Mouse (Mus musculus) ovary, postnatal 36 days (tissue): ENCODE data around the gene Serbp1.
A peak's percentile ranks its signal among the peaks of the same experiment; 100 is the strongest.

Experiments
- DNase-seq: peaks from one replicate; pipeline ENCODE4 v3.0.0; 2022; ENCODE audit warnings: low spot score, mixed read lengths

Gene Serbp1

DNA sequence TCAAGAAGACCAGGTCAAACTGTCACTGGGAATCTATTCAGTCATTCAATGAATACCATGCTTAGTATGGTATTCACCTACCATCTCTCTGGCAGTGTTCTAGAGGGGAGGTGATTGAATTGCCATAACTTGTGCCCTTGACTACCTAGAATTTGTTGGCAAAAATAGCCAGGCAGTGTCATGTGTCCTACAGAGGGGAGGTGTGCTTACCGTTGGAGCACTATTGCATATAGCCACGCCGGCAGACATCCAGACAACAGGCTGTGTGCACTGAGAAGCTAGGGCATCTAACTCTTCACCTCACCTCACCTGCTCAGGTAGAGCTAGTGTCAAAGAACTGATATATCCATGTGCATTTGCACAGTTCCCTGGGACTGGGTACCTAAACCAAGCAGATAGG, 63.3 kb downstream of the Serbp1 start:
- DNase-seq, result no peak

- DNase-seq, result no peak
Measured at GRCm38 (mm10) chr6:67302471-67302870, 64.5 kb downstream of the Serbp1 start.

DNA sequence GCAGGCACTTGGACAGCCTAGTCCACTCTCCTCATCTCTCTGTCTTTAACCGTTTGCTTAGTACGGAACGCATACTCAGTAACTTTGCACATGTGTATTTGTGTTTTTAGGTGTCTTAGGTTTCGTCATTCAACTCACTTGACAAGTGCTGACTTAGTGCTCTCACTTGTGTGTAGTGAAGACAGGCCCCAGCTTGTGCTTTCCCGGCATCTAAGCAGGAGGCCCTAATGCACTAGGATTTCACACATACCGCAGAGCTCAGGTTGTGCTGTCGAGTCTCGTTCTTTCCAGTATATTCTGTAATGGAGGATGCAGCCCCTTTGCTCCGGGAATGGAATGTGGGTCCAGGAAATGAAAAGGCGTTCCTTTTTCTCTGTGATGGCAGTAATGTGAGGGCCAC, 65.2 kb downstream of the Serbp1 start:
- no peak for DNase-seq

GRCm38 (mm10) chr6:67308994-67309393, 71.0 kb downstream of the Serbp1 start:
- DNase-seq, result no peak

DNA sequence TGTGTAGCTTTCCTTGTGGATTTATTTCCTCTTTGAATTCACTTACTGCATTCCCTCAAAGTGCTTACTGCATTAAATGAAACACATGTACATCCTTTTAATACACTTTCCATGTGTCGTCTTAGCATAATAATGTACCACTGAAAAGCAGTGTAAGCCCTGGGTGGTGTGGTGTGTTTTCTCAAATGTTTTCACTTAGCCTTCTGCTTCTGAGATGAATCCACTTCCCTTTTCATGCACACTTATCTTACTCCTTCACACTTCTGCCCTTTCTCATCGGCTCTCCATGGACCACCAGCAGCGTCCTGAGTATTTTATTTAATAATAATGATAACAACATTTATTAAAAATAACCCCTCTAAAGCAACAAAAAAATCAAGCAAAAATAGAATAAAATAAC, 71.8 kb downstream of the Serbp1 start:
- no peak for DNase-seq

DNA sequence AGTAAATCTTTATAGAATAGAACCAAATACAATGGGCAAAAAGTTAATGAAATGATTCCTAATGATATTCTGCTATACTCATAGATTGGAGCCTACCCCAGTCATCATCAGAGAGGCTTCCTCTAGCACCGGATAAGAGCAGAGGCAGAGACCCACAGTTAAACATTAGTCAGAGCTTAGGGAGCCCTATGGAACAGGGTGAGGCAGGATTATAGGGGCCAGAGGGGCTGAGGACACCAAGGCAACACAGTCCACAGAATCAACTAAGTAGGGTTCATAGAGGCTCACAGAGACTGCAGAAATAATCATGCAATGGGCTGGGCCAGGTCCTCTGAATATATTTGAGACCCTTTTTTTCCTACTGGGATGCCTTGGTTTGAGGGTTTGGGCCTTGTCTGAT, 76.7 kb downstream of the Serbp1 start:
- DNase-seq, result no peak

DNA sequence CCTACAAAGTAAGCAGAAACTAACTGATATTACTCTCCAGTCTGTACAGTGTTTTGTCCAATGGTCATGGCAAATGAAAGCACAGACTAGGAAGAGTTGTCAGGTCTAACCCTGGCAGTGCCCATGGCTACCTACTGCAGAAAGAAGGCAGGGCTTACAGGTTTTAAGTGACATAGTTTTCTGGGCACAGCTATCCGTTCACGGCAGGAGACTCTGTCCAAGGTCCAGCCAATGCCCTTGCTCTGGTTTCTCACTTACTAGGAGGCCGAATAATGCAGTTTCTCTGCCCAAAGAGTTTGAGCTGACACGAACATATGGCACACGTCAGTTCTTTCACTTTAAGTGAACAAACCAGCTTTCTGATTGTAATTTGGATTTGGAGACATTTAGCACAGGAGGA, 79.1 kb downstream of the Serbp1 start:
- no peak for DNase-seq

GRCm38 (mm10) chr6:67317827-67318338, 79.9 kb downstream of the Serbp1 start:
- no peak for DNase-seq

GRCm38 (mm10) chr6:67318451-67318850, 80.5 kb downstream of the Serbp1 start:
- peak; percentile 66 for DNase-seq

- DNase-seq, result no peak
Measured at GRCm38 (mm10) chr6:67323788-67324187, 85.8 kb downstream of the Serbp1 start.

DNA sequence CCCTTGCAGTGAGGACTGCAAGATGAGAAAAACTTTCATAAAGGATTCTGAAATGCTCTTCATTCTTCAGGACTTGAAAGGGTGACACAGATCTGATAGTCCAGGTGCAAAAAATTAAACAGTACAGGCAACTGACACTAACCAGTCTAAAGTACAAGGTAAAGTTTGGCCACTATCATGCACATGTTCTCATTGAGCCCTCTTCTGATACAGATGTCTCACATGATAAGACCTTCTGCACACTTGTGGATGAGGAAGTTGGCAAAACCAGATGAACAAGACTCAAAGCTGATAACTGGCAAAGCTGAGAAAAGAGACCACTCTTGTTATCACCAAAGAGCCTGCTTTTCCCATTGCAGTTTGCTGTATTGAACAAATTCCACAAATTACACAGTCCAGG, 100.0 kb downstream of the Serbp1 start:
- DNase-seq, result no peak

GRCm38 (mm10) chr6:67339494-67339893, 101.5 kb downstream of the Serbp1 start:
- no peak for DNase-seq
